Mouse (Mus musculus) liver, postnatal 0 days (tissue): Measurements from ENCODE around the gene Anapc11.

Source experiments
- CTCF ChIP-seq: sonication (generic); IDR thresholded peaks from 2 replicates; pipeline ENCODE4 v1.5.1; 2016; ENCODE audit warnings: antibody characterized with exemption, low read depth
- EP300 ChIP-seq: IDR thresholded peaks from 2 replicates; pipeline ENCODE4 v1.6.1; 2016; ENCODE audit warnings: antibody characterized with exemption, low read depth, mild to moderate bottlenecking

- no peak for TF ChIP-seq CTCF
- TF ChIP-seq EP300, result no peak
Measured at GRCm38 (mm10) chr11:120571754-120572416, 26.3 kb upstream of the Anapc11 start.
